In the genomic region with DNA sequence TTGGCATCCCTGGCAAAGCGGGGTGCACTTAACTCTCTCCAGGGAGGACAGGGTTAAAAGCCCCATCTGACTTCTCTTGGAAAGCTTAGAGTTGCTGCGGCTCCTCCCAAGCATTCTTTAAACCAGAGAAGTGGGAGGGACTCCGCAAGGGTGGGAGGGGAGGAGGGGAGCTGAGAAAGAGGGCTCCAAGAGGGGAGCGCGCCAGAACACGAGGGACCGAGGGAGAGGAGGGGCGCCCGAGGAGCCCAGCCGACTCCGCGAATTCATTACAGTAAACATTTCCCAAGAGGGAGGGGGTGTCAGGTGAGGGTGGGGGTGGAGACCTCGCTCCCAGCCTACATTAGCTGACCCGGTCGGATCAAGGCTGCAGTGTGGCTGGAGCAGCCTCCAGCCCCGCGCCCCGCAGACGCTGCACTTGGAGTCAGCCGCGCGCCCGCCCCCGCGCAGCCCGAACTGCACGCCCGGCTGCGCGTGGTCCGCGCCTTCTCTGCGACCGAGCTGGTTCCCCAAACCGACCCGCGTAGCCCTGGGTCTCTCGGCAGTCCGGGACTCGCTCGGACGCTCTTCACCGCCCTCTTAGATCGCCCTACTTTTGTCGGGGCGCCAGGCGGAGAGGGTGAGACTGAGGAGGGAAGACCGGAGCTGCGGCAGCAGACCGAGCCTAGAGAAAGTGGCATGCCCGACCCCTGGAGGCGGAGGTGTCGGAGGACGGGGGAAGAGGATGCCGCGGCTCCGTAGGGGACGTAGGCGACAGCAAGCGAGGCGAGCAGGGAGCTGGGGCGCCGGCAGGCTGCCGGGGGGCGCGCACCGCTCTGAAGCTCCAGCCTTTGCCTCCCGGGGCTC, we compare ENCODE assay signal across 8 mouse cellular contexts. TPM values are rescaled to one million over a fixed set of nuclear protein-coding genes. Genes with fewer than 3 reads are reported as not detected.
DNase-seq lines count a peak whose midpoint lies in the region; ATAC-seq lines count a peak whose summit lies in the region.

No protein-coding gene starts in this region.

- no peaks in the 10 kb centered on the region for H3K9me3 ChIP-seq in erythroblast, embryonic 14.5 days (ENCODE audit: control insufficient read depth, low read length)
- no peaks in the 10 kb centered on the region for H3K9me3 ChIP-seq in forebrain, embryonic 12.5 days
- no peaks in the 10 kb centered on the region for H3K9me3 ChIP-seq in heart, embryonic 15.5 days (replicated peaks)
- H3K9me3 ChIP-seq in liver, embryonic 11.5 days (ENCODE audit: control insufficient read depth, low read length), result no peaks in the 10 kb centered on the region

- H3K36me3 ChIP-seq in erythroblast, embryonic 14.5 days (ENCODE audit: control insufficient read depth), result no peaks in the 10 kb centered on the region
- no peaks in the 10 kb centered on the region for H3K36me3 ChIP-seq in forebrain, embryonic 12.5 days (replicated peaks)
- H3K36me3 ChIP-seq in heart, embryonic 15.5 days, result no peaks in the 10 kb centered on the region
- H3K36me3 ChIP-seq in liver, embryonic 11.5 days (ENCODE audit: control insufficient read depth, insufficient read depth, low read length), result no peaks in the 10 kb centered on the region

- peak overlapping the region; percentile 82 for H3K9ac ChIP-seq in forebrain, embryonic 12.5 days
- peak overlapping the region; percentile 86 for H3K9ac ChIP-seq in heart, embryonic 15.5 days
- peak overlapping the region; percentile 51 for H3K9ac ChIP-seq in liver, embryonic 11.5 days (ENCODE audit: low read depth, low read length)

- peak overlapping the region; percentile 74 for H3K4me2 ChIP-seq in forebrain, embryonic 12.5 days
- H3K4me2 ChIP-seq in heart, embryonic 15.5 days, result peak overlapping the region; percentile 93
- peak overlapping the region; percentile 70 for H3K4me2 ChIP-seq in liver, embryonic 11.5 days

- peaks cover 71% of the 10 kb centered on the region for H3K27me3 ChIP-seq in erythroblast, embryonic 14.5 days (ENCODE audit: control insufficient read depth)
- H3K27me3 ChIP-seq in forebrain, embryonic 12.5 days, result peaks cover 35% of the 10 kb centered on the region
- no peaks in the 10 kb centered on the region for H3K27me3 ChIP-seq in heart, embryonic 15.5 days
- peaks cover 59% of the 10 kb centered on the region for H3K27me3 ChIP-seq in liver, embryonic 11.5 days (replicated peaks; ENCODE audit: control insufficient read depth, insufficient read depth, low read length)

- peak; percentile 79 for DNase-seq in kidney, postnatal 14 days
- peak; percentile 68 for DNase-seq in liver, embryonic 11.5 days (ENCODE audit: low spot score)
- peak; percentile 86 for DNase-seq in neural tube, embryonic 10.5 days (ENCODE audit: extremely low spot score, low spot score)
- peak; percentile 9 for DNase-seq in thymus, postnatal 0 days (ENCODE audit: low spot score)

- no peak for ATAC-seq in erythroblast, adult 5-6 weeks (replicated peaks; ENCODE audit: low FRiP score, poor library complexity, severe bottlenecking)
- peak; percentile 92 for ATAC-seq in forebrain, embryonic 12.5 days (ENCODE audit: low FRiP score)
- peak; percentile 88 for ATAC-seq in heart, embryonic 15.5 days (replicated peaks; ENCODE audit: insufficient number of reproducible peaks, insufficient read depth, low FRiP score, low read depth)
- ATAC-seq in liver, embryonic 11.5 days (replicated peaks; ENCODE audit: low FRiP score), result peak; percentile 69

- H3K4me1 ChIP-seq in erythroblast, embryonic 14.5 days (ENCODE audit: control insufficient read depth), result no peaks in the 10 kb centered on the region
- H3K4me1 ChIP-seq in forebrain, embryonic 12.5 days, result peaks cover 51% of the 10 kb centered on the region
- H3K4me1 ChIP-seq in heart, embryonic 15.5 days (replicated peaks), result peaks cover 41% of the 10 kb centered on the region
- H3K4me1 ChIP-seq in liver, embryonic 11.5 days (replicated peaks; ENCODE audit: control insufficient read depth, insufficient read depth, low read length), result no peaks in the 10 kb centered on the region

- H3K27ac ChIP-seq in forebrain, embryonic 12.5 days, result peak overlapping the region; percentile 89
- peak overlapping the region; percentile 95 for H3K27ac ChIP-seq in heart, embryonic 15.5 days
- H3K27ac ChIP-seq in liver, embryonic 11.5 days (ENCODE audit: low read depth, low read length), result peak overlapping the region; percentile 52

- H3K4me3 ChIP-seq in erythroblast, embryonic 14.5 days (replicated peaks), result peak overlapping the region; percentile 31
- peak overlapping the region; percentile 70 for H3K4me3 ChIP-seq in forebrain, embryonic 12.5 days (replicated peaks)
- H3K4me3 ChIP-seq in heart, embryonic 15.5 days, result peak overlapping the region; percentile 95
- H3K4me3 ChIP-seq in liver, embryonic 11.5 days (ENCODE audit: low read depth, low read length), result peak overlapping the region; percentile 63

- WGBS in forebrain, embryonic 12.5 days, result under 1% methylated on average over 67 of the region's 68 CpGs
- under 1% methylated on average over 68 of the region's 68 CpGs for WGBS in heart, embryonic 15.5 days
- under 1% methylated on average over 66 of the region's 68 CpGs for WGBS in liver, embryonic 11.5 days

RNA-seq across cellular contexts. Expression of a gene that starts 3.2 kb away (rescaled TPM):
- polyA plus RNA-seq in erythroblast, embryonic 14.5 days (2012), result 0.01 TPM in 1 of 2 replicates, not detected in the other
- total RNA-seq in erythroblast, adult 5-6 weeks (2015; ENCODE audit: low replicate concordance), result not detected in 2 replicates
- 0.14 TPM in 1 of 2 replicates, not detected in the other for total RNA-seq in erythroblast, adult 5-6 weeks (2017; ENCODE audit: low replicate concordance)
- polyA plus RNA-seq in forebrain, embryonic 12.5 days (2016; fragmentation: Nextera tagmentation; extraction: Ambion mirVana), result 26.0 and 29.6 TPM in 2 replicates
- 19.2 and 24.9 TPM in 2 replicates for polyA plus RNA-seq in heart, embryonic 15.5 days (2015; fragmentation: Nextera tagmentation; extraction: Ambion mirVana)
- 8.6 and 9.9 TPM in 2 replicates for polyA plus RNA-seq in liver, embryonic 11.5 days (2014; fragmentation: Nextera tagmentation; extraction: Ambion mirVana)
- 0.77 and 0.86 TPM in 2 replicates for polyA plus RNA-seq in thymus, postnatal 0 days (2015; fragmentation: Nextera tagmentation; extraction: Ambion mirVana)

Comparison
In these comparisons a context has a peak if more than half of its experiments do, and no peak if none do; other contexts are left out.
1. H3K4me3 ChIP-seq: peak in every context shown above with its lines; median percentile 95 in heart, embryonic 15.5 days; 70 in forebrain, embryonic 12.5 days; 63 in liver, embryonic 11.5 days; 31 in erythroblast, embryonic 14.5 days.
2. DNase-seq: peak in every context shown above with its lines; median percentile 86 in neural tube, embryonic 10.5 days; 79 in kidney, postnatal 14 days; 68 in liver, embryonic 11.5 days; 9 in thymus, postnatal 0 days.